Mouse (Mus musculus) heart, postnatal 0 days (tissue): Measurements from ENCODE around the gene Tmem8b. TPM values are rescaled to one million over a fixed set of nuclear protein-coding genes. Genes with fewer than 3 reads are reported as not detected.

Experiments used
- ATAC-seq: fragments of 200-750 bp; cut with Nextera tagmentation; 2 replicates; pipeline ENCODE4 v1.8.0; 2017; ENCODE audit warnings: low read depth, moderate number of reproducible peaks, moderate library complexity; ENCODE audit not compliant: insufficient read depth
- DNase-seq: peaks from one replicate; pipeline ENCODE4 v3.0.0-alpha.2; 2016; ENCODE audit warnings: low spot score
- H3K27ac ChIP-seq: fragments of 300-500 bp; sonication (generic); 2 replicates; pipeline ENCODE4 v1.5.1; 2014; ENCODE audit warnings: low read depth, mild to moderate bottlenecking
- H3K27me3 ChIP-seq: fragments of 300-500 bp; sonication (generic); 2 replicates; pipeline ENCODE4 v1.6.1; 2014; ENCODE audit warnings: low read length, mixed read lengths; ENCODE audit not compliant: control insufficient read depth, insufficient read depth
- H3K36me3 ChIP-seq: fragments of 300-500 bp; sonication (generic); replicated peaks from 2 replicates; pipeline ENCODE4 v1.6.1; 2014; ENCODE audit warnings: low read length, mixed read lengths; ENCODE audit not compliant: control insufficient read depth, insufficient read depth
- H3K4me1 ChIP-seq: fragments of 300-500 bp; sonication (generic); 2 replicates; pipeline ENCODE4 v1.6.1; 2014; ENCODE audit warnings: antibody characterized with exemption; ENCODE audit not compliant: control insufficient read depth, insufficient read depth
- H3K4me2 ChIP-seq: fragments of 300-500 bp; sonication (generic); 2 replicates; pipeline ENCODE4 v1.6.1; 2014; ENCODE audit warnings: low read depth, mild to moderate bottlenecking, low read length, moderate library complexity
- H3K4me3 ChIP-seq: fragments of 300-500 bp; sonication (generic); 2 replicates; pipeline ENCODE4 v1.5.1; 2014; ENCODE audit warnings: low read depth, low read length
- H3K9ac ChIP-seq: fragments of 300-500 bp; sonication (generic); replicated peaks from 2 replicates; pipeline ENCODE4 v1.6.1; 2014; ENCODE audit warnings: low read depth, low read length, mixed read lengths
- H3K9me3 ChIP-seq: fragments of 300-500 bp; sonication (generic); replicated peaks from 2 replicates; pipeline ENCODE4 v1.6.1; 2016; ENCODE audit warnings: low read length; ENCODE audit not compliant: control insufficient read depth
- CTCF ChIP-seq: IDR thresholded peaks from 2 replicates; pipeline ENCODE4 v1.5.1; 2016; ENCODE audit warnings: antibody characterized with exemption, control low read depth, low read depth
- EP300 ChIP-seq: IDR thresholded peaks from 2 replicates; pipeline ENCODE4 v1.6.1; 2016; ENCODE audit warnings: antibody characterized with exemption, low read depth
- WGBS: fragments of 180-500 bp; shearing (Covaris S2); extraction: QIAGEN DNeasy Blood & Tissue Kit; methylation state at CpG from one replicate; pipeline ENCODE4 v1.1.7; 2014; 5-methylcytosine and 5-hydroxymethylcytosine counted together
- polyA plus RNA-seq: library from polyadenylated mRNA; unstranded; fragments of >200 nt; fragmentation: Nextera tagmentation; extraction: Ambion mirVana; gene quantifications from 2 replicates; pipeline ENCODE4 v1.2.1, GENCODE M21; 2015
- total RNA-seq: library from RNA; depleted of rRNA; stranded (reverse); fragments of >200 nt; gene quantifications from 2 replicates; pipeline ENCODE4 v1.2.3, GENCODE M21; 2014; ENCODE audit warnings: low replicate concordance

Gene Tmem8b
- total and polyA plus RNA-seq, 2 experiments from 2014 or later: 4.9 to 24.9 TPM

GRCm38 (mm10) chr4:43636751-43637150 lies 32.0 kb upstream of the Tmem8b start:
- H3K27me3 ChIP-seq: no peaks in the 10 kb centered on the region
- peaks cover 9% of the 10 kb centered on the region; the same call in 1 of the 2 replicates for H3K36me3 ChIP-seq
- H3K9ac ChIP-seq: no peak overlapping the region
- WGBS: 82% methylated on average over 6 of the region's 6 CpGs
- H3K27ac ChIP-seq: no peak overlapping the region
- no peak for ATAC-seq
- H3K4me2 ChIP-seq: no peak overlapping the region
- H3K4me1 ChIP-seq: peaks cover 15% of the 10 kb centered on the region; the same call in 1 of the 2 replicates
- no peaks in the 10 kb centered on the region for H3K9me3 ChIP-seq
- DNase-seq: no peak
- TF ChIP-seq CTCF (no peak), EP300 (no peak)
- H3K4me3 ChIP-seq: no peak overlapping the region

- WGBS: 79% methylated on average over 9 of the region's 9 CpGs
- no peak for TF ChIP-seq EP300
- no peak for TF ChIP-seq CTCF
- Histone ChIP-seq H3K36me3 (peaks cover 25% of the 10 kb centered on the region), H3K9ac (no peak overlapping the region), H3K27ac (no peak overlapping the region), H3K9me3 (no peaks in the 10 kb centered on the region), H3K4me2 (no peak overlapping the region), H3K4me3 (no peak overlapping the region), H3K27me3 (no peaks in the 10 kb centered on the region), H3K4me1 (0 out of 2 replicates have a peak, but pooled peaks cover 4% of the 10 kb centered on the region)
- DNase-seq (no peak), ATAC-seq (no peak)
Measured at GRCm38 (mm10) chr4:43640076-43640475, 28.7 kb upstream of the Tmem8b start.

GRCm38 (mm10) chr4:43640491-43640890 lies 28.3 kb upstream of the Tmem8b start:
- no peak for ATAC-seq
- TF ChIP-seq CTCF (no peak), EP300 (no peak)
- DNase-seq: no peak
- H3K27ac ChIP-seq: no peak overlapping the region
- H3K9me3 ChIP-seq: no peaks in the 10 kb centered on the region
- H3K4me2 ChIP-seq: no peak overlapping the region
- no peak overlapping the region for H3K4me3 ChIP-seq
- 77% methylated on average over 6 of the region's 6 CpGs for WGBS
- H3K4me1 ChIP-seq: no peaks in the 10 kb centered on the region
- H3K27me3 ChIP-seq: no peaks in the 10 kb centered on the region
- H3K9ac ChIP-seq: no peak overlapping the region
- H3K36me3 ChIP-seq: peaks cover 25% of the 10 kb centered on the region

- 90% methylated on average over 3 of the region's 3 CpGs for WGBS
- H3K27me3 ChIP-seq: no peaks in the 10 kb centered on the region
- H3K27ac ChIP-seq: no peak overlapping the region
- no peak for TF ChIP-seq EP300
- TF ChIP-seq CTCF: peak; percentile 17; the same call in 1 of the 2 replicates
- 0 out of 2 replicates have a peak, but pooled peaks cover 3% of the 10 kb centered on the region for H3K4me1 ChIP-seq
- no peak for ATAC-seq
- no peak overlapping the region for H3K4me3 ChIP-seq
- H3K9ac ChIP-seq: no peak overlapping the region
- H3K9me3 ChIP-seq: peaks cover 7% of the 10 kb centered on the region
- no peak for DNase-seq
- H3K36me3 ChIP-seq: peaks cover 22% of the 10 kb centered on the region
- H3K4me2 ChIP-seq: no peak overlapping the region
Measured at GRCm38 (mm10) chr4:43649783-43650182, 19.0 kb upstream of the Tmem8b start.

- TF ChIP-seq CTCF: no peak
- TF ChIP-seq EP300: no peak
- DNase-seq (no peak), ATAC-seq (no peak)
- Histone ChIP-seq H3K4me3 (no peak overlapping the region), H3K9ac (no peak overlapping the region), H3K36me3 (peaks cover 14% of the 10 kb centered on the region), H3K4me2 (no peak overlapping the region), H3K27ac (no peak overlapping the region), H3K9me3 (peaks cover 7% of the 10 kb centered on the region), H3K4me1 (peaks cover 8% of the 10 kb centered on the region), H3K27me3 (no peaks in the 10 kb centered on the region)
- 84% methylated on average over 4 of the region's 4 CpGs for WGBS
Measured at GRCm38 (mm10) chr4:43652726-43653125, 16.0 kb upstream of the Tmem8b start.

- Histone ChIP-seq H3K27ac (no peak within 1 kb of the TSS), H3K4me2 (peak within 1 kb of the TSS; percentile 43), H3K4me3 (no peak within 1 kb of the TSS), H3K4me1 (peaks cover 8% of the 10 kb centered on the region), H3K27me3 (no peaks in the 10 kb centered on the region), H3K36me3 (peaks cover 14% of the 10 kb centered on the region), H3K9me3 (peaks cover 7% of the 10 kb centered on the region), H3K9ac (no peak within 1 kb of the TSS)
- 15% methylated on average over 24 of the region's 24 CpGs for WGBS
- no peak for DNase-seq
- no peak for TF ChIP-seq CTCF
- no peak for TF ChIP-seq EP300
- no peak for ATAC-seq
Measured at GRCm38 (mm10) chr4:43653161-43654015, 15.4 kb upstream of the Tmem8b start, which contains the start of gene Spag8. Gene Spag8 (minus strand): TSS chr4:43653594.
